Mouse (Mus musculus): ENCODE measurements at regions not wholly inside any gene's neighbourhood (a gene's known extent, or its start where the extent isn't known, plus 50 kb on each side); places are given as distances from the start of the nearest gene placed in this dataset.

GRCm38 (mm10) chr12:74502791-74503190, 186.6 kb upstream of the Gm11042 start:
- TF ChIP-seq FLI1 (IDR thresholded peaks at IDR 0.05; ENCODE audit: low read length): no peak
- no peak for TF ChIP-seq GATA1 (IDR thresholded peaks at IDR 0.05; ENCODE audit: borderline replicate concordance, low read length)
